Mouse (Mus musculus) liver, embryonic 16.5 days (tissue): ENCODE measurements around the gene Palb2. TPM values are rescaled to one million over a fixed set of nuclear protein-coding genes. Genes with fewer than 3 reads are reported as not detected.
A peak's percentile ranks its signal among the peaks of the same experiment; 100 is the strongest.

Experiments
- ATAC-seq: fragments of 200-750 bp; cut with Nextera tagmentation; 2 replicates; pipeline ENCODE4 v1.8.0; 2017; ENCODE audit warnings: low read depth, mild to moderate bottlenecking, moderate number of reproducible peaks, moderate library complexity
- H3K27ac ChIP-seq: fragments of 300-500 bp; sonication (generic); 2 replicates; pipeline ENCODE4 v1.5.1; 2014; ENCODE audit warnings: mild to moderate bottlenecking, low read length
- H3K27me3 ChIP-seq: fragments of 300-500 bp; sonication (generic); 2 replicates; pipeline ENCODE4 v1.6.1; 2014; ENCODE audit warnings: low read depth, low read length, mixed read lengths; ENCODE audit not compliant: control insufficient read depth, insufficient read depth
- H3K36me3 ChIP-seq: fragments of 300-500 bp; sonication (generic); 2 replicates; pipeline ENCODE4 v1.6.1; 2014; ENCODE audit warnings: mild to moderate bottlenecking; ENCODE audit not compliant: control insufficient read depth, insufficient read depth
- H3K4me1 ChIP-seq: fragments of 300-500 bp; sonication (generic); 2 replicates; pipeline ENCODE4 v1.6.1; 2014; ENCODE audit warnings: low read depth, low read length, mixed read lengths; ENCODE audit not compliant: control insufficient read depth
- H3K4me2 ChIP-seq: fragments of 300-500 bp; sonication (generic); 2 replicates; pipeline ENCODE4 v1.6.1; 2014; ENCODE audit warnings: low read depth, low read length, mixed read lengths
- H3K4me3 ChIP-seq: fragments of 300-500 bp; sonication (generic); 2 replicates; pipeline ENCODE4 v1.5.1; 2014; ENCODE audit warnings: low read depth, mild to moderate bottlenecking, low read length
- H3K9ac ChIP-seq: fragments of 300-500 bp; sonication (generic); 2 replicates; pipeline ENCODE4 v1.6.1; 2014; ENCODE audit warnings: low read depth, low read length
- H3K9me3 ChIP-seq: fragments of 300-500 bp; sonication (generic); replicated peaks from 2 replicates; pipeline ENCODE4 v1.6.1; 2016; ENCODE audit warnings: low read length; ENCODE audit not compliant: control insufficient read depth
- WGBS: fragments of 180-500 bp; shearing (Covaris S2); extraction: QIAGEN DNeasy Blood & Tissue Kit; methylation state at CpG from one replicate; pipeline ENCODE4 v1.1.7; 2014; ENCODE audit not compliant: insufficient replicate concordance; 5-methylcytosine and 5-hydroxymethylcytosine counted together
- polyA plus RNA-seq: library from polyadenylated mRNA; unstranded; fragments of >200 nt; fragmentation: Nextera tagmentation; extraction: Ambion mirVana; gene quantifications from 2 replicates; pipeline ENCODE4 v1.2.1, GENCODE M21; 2015

The Palb2 gene
- polyA plus RNA-seq, 1 experiment from 2014 or later = 10.5 TPM

DNA sequence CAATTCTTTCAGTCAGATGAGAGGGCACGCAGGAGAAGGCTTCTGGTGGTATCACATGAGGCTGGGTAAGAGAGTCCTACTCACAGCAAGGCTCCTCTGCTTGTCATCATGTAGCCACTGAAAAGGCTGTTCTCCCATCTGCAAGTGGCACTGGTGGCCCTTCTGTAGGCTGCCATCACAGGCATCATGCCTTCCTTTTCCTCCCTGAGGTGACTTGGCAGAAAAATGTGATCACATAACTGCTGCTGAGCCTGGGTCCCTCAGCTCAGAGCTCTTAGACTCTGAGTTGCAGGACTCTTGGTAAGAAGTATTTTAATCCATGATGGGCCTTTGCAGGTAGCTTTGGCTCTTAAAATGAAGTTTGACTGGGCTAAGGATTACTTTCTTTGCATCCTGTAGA is 51.7 kb downstream of the Palb2 start:
- Histone ChIP-seq H3K4me2 (no peak overlapping the region), H3K27me3 (no peaks in the 10 kb centered on the region), H3K36me3 (peaks cover 13% of the 10 kb centered on the region), H3K9me3 (no peaks in the 10 kb centered on the region), H3K9ac (no peak overlapping the region), H3K27ac (no peak overlapping the region), H3K4me3 (no peak overlapping the region), H3K4me1 (no peaks in the 10 kb centered on the region)
- WGBS = 68% methylated on average over 1 of the region's 1 CpGs
- no peak for ATAC-seq

DNA sequence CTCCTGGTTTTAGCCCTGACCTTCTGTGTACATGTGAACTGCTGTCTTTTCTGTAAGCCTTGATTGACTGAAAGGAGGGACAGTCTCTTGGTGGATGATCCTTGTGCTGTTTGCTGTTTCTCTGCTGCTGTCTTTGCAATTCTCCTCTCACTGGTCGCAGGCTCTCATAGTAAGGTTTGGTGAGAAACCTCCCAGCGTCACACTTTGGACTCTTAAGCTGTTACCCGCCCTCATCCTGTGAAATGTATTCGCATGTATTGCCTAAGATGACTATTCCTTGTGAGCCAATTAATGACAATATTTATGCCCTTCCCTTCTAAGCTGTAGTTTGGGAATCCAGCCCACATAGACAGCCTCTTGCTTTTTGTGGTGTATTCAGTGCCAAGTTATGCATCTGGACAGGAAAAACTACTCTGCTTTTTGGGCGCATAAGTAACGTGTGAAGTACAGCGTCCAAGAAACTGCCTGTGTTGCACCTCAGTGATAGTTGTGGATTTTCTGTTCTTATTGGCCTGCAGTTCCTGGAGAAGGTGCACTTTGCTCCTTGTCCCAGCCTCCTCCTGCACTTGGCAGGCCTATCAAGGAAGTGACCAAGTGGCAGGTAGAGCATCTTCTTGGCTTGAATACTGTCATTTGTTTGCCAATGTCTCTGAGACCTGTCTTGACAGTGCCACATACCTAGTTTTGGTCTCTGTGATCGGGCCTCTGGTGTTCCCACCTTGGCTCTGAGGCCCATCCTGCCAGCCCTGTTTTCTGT is 52.8 kb downstream of the Palb2 start:
- no peak for ATAC-seq
- Histone ChIP-seq H3K36me3 (peaks cover 22% of the 10 kb centered on the region), H3K27ac (no peak overlapping the region), H3K9me3 (no peaks in the 10 kb centered on the region), H3K4me2 (no peak overlapping the region), H3K4me1 (no peaks in the 10 kb centered on the region), H3K27me3 (no peaks in the 10 kb centered on the region), H3K9ac (no peak overlapping the region), H3K4me3 (no peak overlapping the region)
- WGBS = 77% methylated on average over 8 of the region's 8 CpGs

DNA sequence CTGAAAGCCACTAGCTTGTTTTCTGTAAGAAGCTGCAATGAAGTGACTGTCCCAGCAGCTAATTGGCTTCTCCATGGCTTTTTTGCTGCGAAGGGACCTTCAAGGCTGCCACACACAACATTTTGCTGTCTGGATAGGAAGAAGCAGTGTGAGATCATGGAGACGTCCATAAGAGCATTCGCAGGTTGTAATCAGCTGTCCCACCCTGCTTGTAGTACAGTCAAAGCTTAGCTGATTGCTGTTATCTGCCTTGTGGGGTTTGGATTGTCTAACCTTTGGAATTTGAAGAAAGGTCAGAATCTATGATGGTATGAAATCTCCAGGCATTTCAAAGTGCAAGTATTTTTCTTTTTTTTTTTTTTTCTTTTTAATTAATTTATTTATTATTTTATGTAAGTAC is 58.4 kb downstream of the Palb2 start:
- peaks cover 40% of the 10 kb centered on the region for H3K36me3 ChIP-seq
- 0 out of 2 replicates have a peak, but pooled peaks have one; percentile 30 for ATAC-seq
- no peak overlapping the region for H3K9ac ChIP-seq
- peaks cover 10% of the 10 kb centered on the region for H3K4me1 ChIP-seq
- WGBS = 42% methylated on average over 3 of the region's 3 CpGs
- no peak overlapping the region for H3K4me2 ChIP-seq
- no peaks in the 10 kb centered on the region for H3K27me3 ChIP-seq
- H3K4me3 ChIP-seq = no peak overlapping the region
- no peak overlapping the region for H3K27ac ChIP-seq
- no peaks in the 10 kb centered on the region for H3K9me3 ChIP-seq

DNA sequence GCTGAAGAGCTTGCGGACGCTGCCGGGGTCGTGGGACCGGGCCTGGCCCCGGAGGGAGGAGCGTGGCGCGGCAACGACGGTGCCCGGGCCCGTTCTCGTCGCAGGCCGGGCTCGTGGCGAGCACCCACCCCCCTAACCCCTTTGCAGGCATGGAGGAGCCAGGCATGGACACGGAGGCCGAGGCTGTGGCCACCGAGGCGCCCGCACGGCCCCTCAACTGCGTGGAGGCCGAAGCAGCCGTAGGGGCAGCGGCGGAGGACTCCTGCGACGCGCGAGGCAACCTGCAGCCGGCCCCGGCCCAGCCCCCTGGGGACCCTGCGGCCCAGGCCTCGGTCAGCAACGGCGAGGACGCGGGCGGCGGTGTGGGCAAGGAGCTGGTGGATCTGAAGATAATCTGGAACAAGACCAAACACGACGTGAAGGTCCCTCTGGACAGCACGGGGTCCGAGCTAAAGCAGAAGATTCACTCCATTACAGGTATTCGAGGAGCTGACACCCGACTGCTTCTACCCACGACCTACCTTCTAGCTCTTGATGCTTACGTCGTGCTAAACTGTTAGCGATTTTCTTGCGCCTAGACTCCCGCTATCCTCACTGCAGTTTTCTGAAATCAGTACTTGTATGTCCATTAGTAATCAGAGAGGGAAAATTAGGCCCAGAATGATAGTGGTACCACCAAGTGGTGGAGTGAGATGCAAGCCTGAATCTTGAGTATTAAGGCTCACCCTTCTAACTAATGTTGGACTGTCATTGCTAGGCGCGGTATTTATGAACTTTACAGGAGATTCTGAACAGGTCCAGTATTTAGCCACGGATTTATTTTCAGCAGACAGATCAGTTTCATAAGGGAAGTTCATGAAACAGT is 65.0 kb downstream of the Palb2 start:
- peaks cover 25% of the 10 kb centered on the region for H3K4me1 ChIP-seq
- WGBS = under 1% methylated on average over 54 of the region's 58 CpGs
- ATAC-seq = peak; percentile 5

DNA sequence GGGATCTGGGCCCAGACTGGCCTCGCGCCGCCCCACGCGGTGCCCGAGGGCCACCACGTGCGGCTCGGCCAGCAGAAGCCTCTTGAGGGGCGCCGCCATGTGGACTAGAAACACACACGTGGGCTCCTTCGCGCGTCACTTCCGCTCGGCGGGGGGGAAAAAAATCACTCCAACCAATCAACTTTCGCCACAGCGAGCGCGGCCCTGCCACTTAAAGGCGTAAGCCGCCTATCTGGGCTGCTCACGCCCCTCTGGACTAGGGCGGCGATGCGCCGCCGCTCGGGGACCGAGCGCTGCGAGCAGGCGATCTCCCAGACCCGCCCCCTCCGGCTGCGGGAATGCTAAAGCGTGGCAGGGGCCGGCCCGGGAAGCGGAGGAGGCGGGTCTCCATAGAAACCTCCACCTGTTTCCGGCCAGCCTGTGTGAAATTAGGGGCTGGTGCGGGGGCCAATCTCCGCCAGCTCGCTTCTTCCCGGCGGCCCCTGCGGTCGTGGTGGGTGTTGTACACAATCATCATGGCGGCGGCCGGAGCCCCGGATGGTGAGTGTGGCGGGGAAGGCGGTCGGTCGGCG is 65.8 kb downstream of the Palb2 start, which contains the start of the genes Ubfd1 and Ears2:
Gene Ubfd1 (plus strand): TSS at position 231 of the 572 bp plus-strand sequence.
Gene Ears2 (minus strand): TSS at position 319 of the 572 bp plus-strand sequence.
- Histone ChIP-seq H3K27ac (peak within 1 kb of the TSS; percentile 85), H3K4me3 (peak within 1 kb of the TSS; percentile 81), H3K4me1 (peaks cover 25% of the 10 kb centered on the region), H3K9ac (peak within 1 kb of the TSS; percentile 73), H3K36me3 (peaks cover 7% of the 10 kb centered on the region), H3K27me3 (no peaks in the 10 kb centered on the region), H3K4me2 (peak within 1 kb of the TSS; percentile 97), H3K9me3 (no peaks in the 10 kb centered on the region)
- under 1% methylated on average over 57 of the region's 60 CpGs for WGBS
- ATAC-seq = peak; percentile 97

More for the DNA sequence above, 65.0 kb downstream of the Palb2 start:
- no peaks in the 10 kb centered on the region for H3K27me3 ChIP-seq
- H3K36me3 ChIP-seq = peaks cover 11% of the 10 kb centered on the region
- peak overlapping the region; percentile 81 for H3K4me3 ChIP-seq
- H3K27ac ChIP-seq = peak overlapping the region; percentile 85
- H3K4me2 ChIP-seq = peak overlapping the region; percentile 97
- no peaks in the 10 kb centered on the region for H3K9me3 ChIP-seq
- peak overlapping the region; percentile 73 for H3K9ac ChIP-seq

DNA sequence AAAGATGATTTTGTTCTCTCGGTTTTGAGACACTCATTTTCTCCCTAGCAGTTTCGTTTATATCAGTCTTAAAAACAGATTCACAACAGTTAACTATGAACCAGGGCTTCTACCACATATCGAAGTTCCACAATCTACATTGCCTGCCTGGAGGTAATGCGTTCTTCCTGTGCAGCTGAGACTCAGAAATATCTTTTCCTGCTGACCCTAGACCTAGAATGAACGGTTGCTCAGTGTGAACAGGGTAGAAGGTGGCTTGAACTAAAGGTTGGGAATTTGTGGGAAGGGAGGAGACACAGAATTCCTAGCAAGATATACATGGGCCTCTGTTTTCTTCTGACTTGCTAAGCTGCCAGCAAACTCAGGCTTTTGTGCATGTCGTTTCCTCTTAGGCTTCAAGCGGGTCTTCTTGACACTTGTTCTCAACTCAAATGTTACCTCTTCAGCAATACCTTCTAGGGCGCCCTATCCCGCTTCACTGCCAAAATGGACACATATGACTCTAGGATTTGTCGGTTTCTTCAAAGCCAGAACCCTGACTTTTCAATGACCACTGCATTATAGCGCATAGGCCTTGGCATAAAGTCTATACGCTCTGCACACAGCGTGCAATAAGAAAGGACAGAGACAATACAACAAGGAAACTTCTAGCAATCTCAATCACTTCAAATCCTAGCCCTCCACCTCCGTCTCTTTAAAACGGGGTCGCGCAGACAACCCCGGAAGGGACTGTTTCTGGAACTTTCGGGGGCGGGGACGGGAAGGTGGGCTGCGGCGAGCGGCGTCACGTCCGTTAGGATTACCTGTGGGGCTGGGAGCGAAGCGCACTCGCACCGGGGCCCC is 66.5 kb downstream of the Palb2 start:
- Histone ChIP-seq H3K4me3 (peak overlapping the region; percentile 81), H3K36me3 (0 out of 2 replicates have a peak, but pooled peaks cover 3% of the 10 kb centered on the region), H3K27ac (peak overlapping the region; percentile 85), H3K9ac (peak overlapping the region; percentile 73), H3K4me2 (peak overlapping the region; percentile 97), H3K4me1 (peaks cover 25% of the 10 kb centered on the region), H3K27me3 (no peaks in the 10 kb centered on the region), H3K9me3 (no peaks in the 10 kb centered on the region)
- no peak for ATAC-seq
- WGBS = 6% methylated on average over 31 of the region's 31 CpGs

DNA sequence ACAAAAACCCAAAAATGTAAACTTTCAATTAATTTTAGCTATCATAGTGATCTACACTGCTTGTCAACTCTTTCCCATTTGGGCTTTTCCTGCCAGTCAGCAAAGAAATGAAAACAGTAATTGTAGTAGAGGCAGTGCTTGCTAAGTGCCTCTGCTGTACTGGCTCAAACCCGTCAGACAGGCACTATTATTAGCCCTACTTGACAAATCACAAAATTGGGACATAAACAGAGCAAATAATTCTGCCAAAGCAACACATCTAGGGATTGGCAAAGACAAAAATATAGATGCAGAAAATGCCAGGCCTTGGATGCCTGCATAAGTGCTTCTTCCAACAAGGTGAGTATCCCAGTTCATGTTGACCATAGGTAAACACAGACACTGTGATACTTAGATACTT is 67.1 kb downstream of the Palb2 start:
- H3K27ac ChIP-seq = no peak overlapping the region
- WGBS = 44% methylated on average over 1 of the region's 1 CpGs

More for the DNA sequence above, 67.1 kb downstream of the Palb2 start:
- Histone ChIP-seq H3K36me3 (0 out of 2 replicates have a peak, but pooled peaks cover 3% of the 10 kb centered on the region), H3K4me3 (no peak overlapping the region), H3K27me3 (no peaks in the 10 kb centered on the region), H3K9me3 (no peaks in the 10 kb centered on the region), H3K4me1 (peaks cover 25% of the 10 kb centered on the region), H3K9ac (no peak overlapping the region), H3K4me2 (peak overlapping the region; percentile 97)
- no peak for ATAC-seq
